Mouse (Mus musculus) intestine, embryonic 15.5 days (tissue): Measurements from ENCODE around the gene Aif1. TPM values are rescaled to one million over a fixed set of nuclear protein-coding genes. Genes with fewer than 3 reads are reported as not detected.
A peak's percentile ranks its signal among the peaks of the same experiment; 100 is the strongest.

ENCODE experiments used
- ATAC-seq: fragments of 200-750 bp; cut with Nextera tagmentation; 2 replicates; pipeline ENCODE4 v1.8.0; 2017; ENCODE audit warnings: moderate TSS enrichment, moderate library complexity
- H3K27ac ChIP-seq: fragments of 300-500 bp; sonication (generic); 2 replicates; pipeline ENCODE4 v1.5.1; 2015; ENCODE audit warnings: mild to moderate bottlenecking, inconsistent platforms
- H3K27me3 ChIP-seq: fragments of 300-500 bp; sonication (generic); replicated peaks from 2 replicates; pipeline ENCODE4 v1.6.1; 2015; ENCODE audit warnings: inconsistent platforms
- H3K36me3 ChIP-seq: fragments of 300-500 bp; sonication (generic); 2 replicates; pipeline ENCODE4 v1.6.1; 2015; ENCODE audit warnings: inconsistent platforms
- H3K4me1 ChIP-seq: fragments of 300-500 bp; sonication (generic); replicated peaks from 2 replicates; pipeline ENCODE4 v1.6.1; 2015; ENCODE audit warnings: inconsistent platforms
- H3K4me2 ChIP-seq: fragments of 300-500 bp; sonication (generic); replicated peaks from 2 replicates; pipeline ENCODE4 v1.6.1; 2015; ENCODE audit warnings: mild to moderate bottlenecking, inconsistent platforms
- H3K4me3 ChIP-seq: fragments of 300-500 bp; sonication (generic); replicated peaks from 2 replicates; pipeline ENCODE4 v1.5.1; 2015; ENCODE audit warnings: inconsistent platforms
- H3K9ac ChIP-seq: fragments of 300-500 bp; sonication (generic); 2 replicates; pipeline ENCODE4 v1.6.1; 2015; ENCODE audit warnings: inconsistent platforms
- H3K9me3 ChIP-seq: fragments of 300-500 bp; sonication (generic); 2 replicates; pipeline ENCODE4 v1.6.1; 2016; ENCODE audit warnings: inconsistent platforms
- WGBS: fragments of 180-500 bp; shearing (Covaris S2); methylation state at CpG from one replicate; pipeline ENCODE4 v1.1.7; 2015; 5-methylcytosine and 5-hydroxymethylcytosine counted together
- polyA plus RNA-seq: library from polyadenylated mRNA; unstranded; fragments of >200 nt; fragmentation: Nextera tagmentation; extraction: Ambion mirVana; gene quantifications from 2 replicates; pipeline ENCODE4 v1.2.1, GENCODE M21; 2015

Aif1 gene
- polyA plus RNA-seq, 1 experiment from 2014 or later = 20.6 TPM

- 92% methylated on average over 9 of the region's 9 CpGs for WGBS
- Histone ChIP-seq H3K9me3 (no peaks in the 10 kb centered on the region), H3K9ac (no peak overlapping the region), H3K4me2 (no peak overlapping the region), H3K4me1 (no peaks in the 10 kb centered on the region), H3K4me3 (no peak overlapping the region), H3K27me3 (no peaks in the 10 kb centered on the region), H3K36me3 (peaks cover 92% of the 10 kb centered on the region), H3K27ac (no peak overlapping the region)
- ATAC-seq = no peak
Measured at GRCm38 (mm10) chr17:35153077-35153476, 22.8 kb downstream of the Aif1 start.

- Histone ChIP-seq H3K4me2 (no peak overlapping the region), H3K9me3 (no peaks in the 10 kb centered on the region), H3K4me3 (no peak overlapping the region), H3K36me3 (peaks cover 88% of the 10 kb centered on the region), H3K27ac (no peak overlapping the region), H3K27me3 (no peaks in the 10 kb centered on the region), H3K4me1 (no peaks in the 10 kb centered on the region), H3K9ac (no peak overlapping the region)
- WGBS = 91% methylated on average over 4 of the region's 4 CpGs
- no peak for ATAC-seq
Measured at GRCm38 (mm10) chr17:35152121-35152520, 23.7 kb downstream of the Aif1 start.

GRCm38 (mm10) chr17:35147922-35148639, 27.8 kb downstream of the Aif1 start:
- H3K4me3 ChIP-seq = no peak overlapping the region
- no peaks in the 10 kb centered on the region for H3K9me3 ChIP-seq
- no peaks in the 10 kb centered on the region for H3K27me3 ChIP-seq
- H3K36me3 ChIP-seq = peaks cover 77% of the 10 kb centered on the region
- WGBS = 65% methylated on average over 5 of the region's 5 CpGs
- H3K9ac ChIP-seq = no peak overlapping the region
- H3K4me2 ChIP-seq = no peak overlapping the region
- H3K27ac ChIP-seq = no peak overlapping the region; the same call in 1 of the 2 replicates
- ATAC-seq = no peak
- no peaks in the 10 kb centered on the region for H3K4me1 ChIP-seq

GRCm38 (mm10) chr17:35147348-35147747, 28.5 kb downstream of the Aif1 start:
- 59% methylated on average over 3 of the region's 3 CpGs for WGBS
- no peak for ATAC-seq

GRCm38 (mm10) chr17:35146139-35146538, 29.7 kb downstream of the Aif1 start:
- Histone ChIP-seq H3K9ac (no peak overlapping the region), H3K36me3 (peaks cover 79% of the 10 kb centered on the region), H3K4me3 (no peak overlapping the region), H3K4me1 (no peaks in the 10 kb centered on the region), H3K27ac (no peak overlapping the region), H3K9me3 (no peaks in the 10 kb centered on the region), H3K27me3 (no peaks in the 10 kb centered on the region), H3K4me2 (no peak overlapping the region)
- 86% methylated on average over 5 of the region's 5 CpGs for WGBS
- no peak for ATAC-seq

More at GRCm38 (mm10) chr17:35147348-35147747, 28.5 kb downstream of the Aif1 start:
- H3K9ac ChIP-seq = no peak overlapping the region
- no peaks in the 10 kb centered on the region for H3K27me3 ChIP-seq
- H3K4me1 ChIP-seq = no peaks in the 10 kb centered on the region
- H3K27ac ChIP-seq = no peak overlapping the region
- no peak overlapping the region for H3K4me2 ChIP-seq
- no peaks in the 10 kb centered on the region for H3K9me3 ChIP-seq
- H3K4me3 ChIP-seq = no peak overlapping the region
- peaks cover 77% of the 10 kb centered on the region for H3K36me3 ChIP-seq

- ATAC-seq = no peak
- Histone ChIP-seq H3K4me1 (0 out of 2 replicates have a peak, but pooled peaks cover 3% of the 10 kb centered on the region), H3K9ac (no peak overlapping the region), H3K36me3 (peaks cover 78% of the 10 kb centered on the region), H3K27ac (no peak overlapping the region), H3K27me3 (no peaks in the 10 kb centered on the region), H3K9me3 (no peaks in the 10 kb centered on the region), H3K4me3 (no peak overlapping the region), H3K4me2 (no peak overlapping the region)
- 86% methylated on average over 6 of the region's 6 CpGs for WGBS
Measured at GRCm38 (mm10) chr17:35141971-35142370, 33.9 kb downstream of the Aif1 start.

- Histone ChIP-seq H3K4me1 (peaks cover 10% of the 10 kb centered on the region), H3K4me3 (no peak overlapping the region), H3K27ac (no peak overlapping the region), H3K36me3 (peaks cover 73% of the 10 kb centered on the region), H3K4me2 (no peak overlapping the region), H3K27me3 (no peaks in the 10 kb centered on the region), H3K9ac (no peak overlapping the region), H3K9me3 (no peaks in the 10 kb centered on the region)
- no peak for ATAC-seq
- WGBS = 76% methylated on average over 16 of the region's 16 CpGs
Measured at GRCm38 (mm10) chr17:35140490-35140996, 35.3 kb downstream of the Aif1 start.

GRCm38 (mm10) chr17:35139269-35139668, 36.6 kb downstream of the Aif1 start:
- no peaks in the 10 kb centered on the region for H3K9me3 ChIP-seq
- no peak for ATAC-seq
- H3K4me2 ChIP-seq = no peak overlapping the region
- peaks cover 10% of the 10 kb centered on the region for H3K4me1 ChIP-seq
- H3K9ac ChIP-seq = no peak overlapping the region
- H3K27ac ChIP-seq = no peak overlapping the region
- 91% methylated on average over 3 of the region's 3 CpGs for WGBS
- H3K27me3 ChIP-seq = no peaks in the 10 kb centered on the region
- peaks cover 61% of the 10 kb centered on the region for H3K36me3 ChIP-seq
- H3K4me3 ChIP-seq = no peak overlapping the region

- H3K9ac ChIP-seq = peak overlapping the region; percentile 76
- H3K27me3 ChIP-seq = no peaks in the 10 kb centered on the region
- WGBS = under 1% methylated on average over 43 of the region's 43 CpGs
- H3K36me3 ChIP-seq = peaks cover 26% of the 10 kb centered on the region
- H3K4me3 ChIP-seq = peak overlapping the region; percentile 68
- H3K9me3 ChIP-seq = no peaks in the 10 kb centered on the region
- H3K4me2 ChIP-seq = peak overlapping the region; percentile 69
- H3K27ac ChIP-seq = peak overlapping the region; percentile 95
- ATAC-seq = peak; percentile 67
- peaks cover 10% of the 10 kb centered on the region for H3K4me1 ChIP-seq
Measured at GRCm38 (mm10) chr17:35135591-35136320, 40.1 kb downstream of the Aif1 start.

GRCm38 (mm10) chr17:35134801-35135590, 40.9 kb downstream of the Aif1 start, which contains the start of gene Bag6:
Gene Bag6 (plus strand): TSS chr17:35135178.
- Histone ChIP-seq H3K4me1 (peaks cover 10% of the 10 kb centered on the region), H3K27me3 (no peaks in the 10 kb centered on the region), H3K9ac (peak within 1 kb of the TSS; percentile 76), H3K9me3 (no peaks in the 10 kb centered on the region), H3K4me3 (peak within 1 kb of the TSS; percentile 68), H3K36me3 (peaks cover 18% of the 10 kb centered on the region), H3K4me2 (peak within 1 kb of the TSS; percentile 69), H3K27ac (peak within 1 kb of the TSS; percentile 95)
- peak; percentile 95 for ATAC-seq
- under 1% methylated on average over 66 of the region's 66 CpGs for WGBS

- WGBS = 95% methylated on average over 7 of the region's 7 CpGs
- peaks cover 10% of the 10 kb centered on the region for H3K4me1 ChIP-seq
- no peak overlapping the region for H3K9ac ChIP-seq
- H3K27me3 ChIP-seq = no peaks in the 10 kb centered on the region
- peaks cover 4% of the 10 kb centered on the region for H3K36me3 ChIP-seq
- H3K27ac ChIP-seq = no peak overlapping the region
- H3K9me3 ChIP-seq = no peaks in the 10 kb centered on the region
- no peak overlapping the region for H3K4me2 ChIP-seq
- no peak overlapping the region for H3K4me3 ChIP-seq
- no peak for ATAC-seq
Measured at GRCm38 (mm10) chr17:35133517-35133916, 42.4 kb downstream of the Aif1 start.

- WGBS = 64% methylated on average over 3 of the region's 3 CpGs
- Histone ChIP-seq H3K9me3 (no peaks in the 10 kb centered on the region), H3K4me3 (no peak overlapping the region), H3K27me3 (no peaks in the 10 kb centered on the region), H3K9ac (no peak overlapping the region), H3K36me3 (0 out of 2 replicates have a peak, but pooled peaks cover 3% of the 10 kb centered on the region), H3K4me2 (no peak overlapping the region), H3K4me1 (peaks cover 14% of the 10 kb centered on the region), H3K27ac (no peak overlapping the region)
- no peak for ATAC-seq
Measured at GRCm38 (mm10) chr17:35132174-35132560, 43.7 kb downstream of the Aif1 start.
